Mouse (Mus musculus) mouse embryonic stem cell (cell line): Measurements from ENCODE around the gene Exd2.
"Not testable (repeated sequence)": the region's sequence is repeated elsewhere in the genome, so short reads cannot be mapped to it uniquely, and the experiment has no call there.

Experiments used
- in situ Hi-C, 2 experiments: fragments of 300-500 bp; cut with MboI; formaldehyde crosslinking; loops; 1 replicate in 1 of 2; 3 replicates in 1 of 2; pipeline ENCODE4 v1.14.3; 2019 to 2020; ENCODE audit warnings: low sequenced_read_pairs in 2 of 2, low pct_unique_long_range_greater_than_20kb in 1 of 2, mixed read lengths in 1 of 2; ENCODE audit not compliant: unreplicated experiment in 1 of 2

The Exd2 gene

GRCm38 (mm10) chr12:80462942-80463651 is at the start of gene Exd2:
Exd2 (plus strand) TSS chr12:80463095.
- in situ Hi-C loops, result no loop called here

- in situ Hi-C loops, result no loop called here
Observed at GRCm38 (mm10) chr12:80415100-80415499, 47.8 kb upstream of the Exd2 start.

- in situ Hi-C loops, result no loop called here
Observed at GRCm38 (mm10) chr12:80427683-80428082, 35.2 kb upstream of the Exd2 start.

GRCm38 (mm10) chr12:80433266-80433665 is 29.6 kb upstream of the Exd2 start:
- in situ Hi-C loops, result no loop called here

GRCm38 (mm10) chr12:80434601-80434960 is 28.3 kb upstream of the Exd2 start:
- in situ Hi-C loops, result no loop called here

GRCm38 (mm10) chr12:80434961-80435691 is 27.8 kb upstream of the Exd2 start:
- in situ Hi-C loops, result no loop called here

- in situ Hi-C loops, result no loop called here
Observed at GRCm38 (mm10) chr12:80435887-80436286, 27.0 kb upstream of the Exd2 start.

- in situ Hi-C loops, result no loop called here
Observed at GRCm38 (mm10) chr12:80436336-80436976, 26.4 kb upstream of the Exd2 start, which contains the start of gene Dcaf5. Dcaf5 (minus strand) TSS chr12:80436601.

- in situ Hi-C loops, result no loop called here
Observed at GRCm38 (mm10) chr12:80437051-80437675, 25.7 kb upstream of the Exd2 start.

- in situ Hi-C loops, result no loop called here
Observed at GRCm38 (mm10) chr12:80440957-80441356, 21.9 kb upstream of the Exd2 start.

GRCm38 (mm10) chr12:80444525-80445109 is 18.3 kb upstream of the Exd2 start:
- in situ Hi-C loops, result no loop called here

- in situ Hi-C loops, result no loop called here
Observed at GRCm38 (mm10) chr12:80453506-80453905, 9.4 kb upstream of the Exd2 start.

GRCm38 (mm10) chr12:80458033-80458432 is 4.9 kb upstream of the Exd2 start:
- in situ Hi-C loops, result no loop called here

- in situ Hi-C loops, result not testable (repeated sequence)
Observed at GRCm38 (mm10) chr12:80462292-80462896, 501 bp upstream of the Exd2 start.

- in situ Hi-C loops, result no loop called here
Observed at GRCm38 (mm10) chr12:80463666-80464269, 873 bp downstream of the Exd2 start.

GRCm38 (mm10) chr12:80470206-80470605 is 7.3 kb downstream of the Exd2 start:
- in situ Hi-C loops, result no loop called here

- in situ Hi-C loops, result no loop called here
Observed at GRCm38 (mm10) chr12:80471926-80472325, 9.0 kb downstream of the Exd2 start.

- in situ Hi-C loops, result no loop called here
Observed at GRCm38 (mm10) chr12:80473731-80474130, 10.8 kb downstream of the Exd2 start.
